Mouse (Mus musculus): ENCODE measurements around the gene Lrrc42.

Gene Lrrc42

DNA sequence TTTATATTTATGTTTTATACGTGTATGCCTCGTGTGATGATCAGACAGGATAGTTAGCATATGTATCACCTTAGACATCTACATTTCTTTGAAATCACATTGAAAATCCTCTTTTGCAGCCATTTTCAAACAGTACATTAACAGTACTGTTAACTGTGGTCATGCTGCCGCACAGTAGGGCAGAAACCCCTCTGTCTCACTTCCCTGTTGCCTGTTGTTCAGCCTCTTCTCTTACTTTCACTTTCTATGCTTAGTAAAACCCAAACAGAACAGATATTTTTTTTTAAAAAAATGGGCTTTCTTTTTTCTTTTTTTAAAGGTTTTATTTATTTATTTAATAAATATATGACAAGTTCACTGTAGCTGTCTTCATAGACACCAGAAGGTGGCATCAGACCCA lies 59.5 kb downstream of the Lrrc42 start:
- no peak for DNase-seq

DNA sequence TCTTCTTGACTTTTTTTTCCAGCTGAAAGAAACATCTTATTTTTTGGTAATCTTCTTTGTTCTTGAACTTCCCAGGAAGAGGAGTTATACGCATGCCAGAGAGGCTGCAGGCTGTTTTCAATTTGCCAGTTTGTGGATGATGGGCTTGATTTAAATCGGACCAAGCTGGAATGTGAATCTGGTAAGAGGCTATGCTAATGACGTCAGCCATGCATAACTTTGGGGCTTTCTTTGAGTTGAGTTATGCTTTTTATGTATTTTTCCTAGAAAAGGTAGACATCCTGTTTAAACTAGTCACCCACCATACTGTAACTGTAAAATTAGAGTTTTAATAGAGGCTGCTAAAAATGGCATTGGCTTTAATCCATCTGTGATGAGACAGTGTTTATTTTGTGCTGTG lies 67.6 kb downstream of the Lrrc42 start:
- no peak for DNase-seq

All from lung, adult 18-20 months (tissue).